Mouse (Mus musculus) lung, embryonic 16.5 days (tissue): ENCODE measurements around the gene Epn3. TPM values are rescaled to one million over a fixed set of nuclear protein-coding genes. Genes with fewer than 3 reads are reported as not detected.
A peak's percentile ranks its signal among the peaks of the same experiment; 100 is the strongest.

Experiments
- ATAC-seq: fragments of 200-750 bp; cut with Nextera tagmentation; 2 replicates; pipeline ENCODE4 v1.8.0; 2017; ENCODE audit warnings: low read depth, mild to moderate bottlenecking, moderate library complexity
- H3K27ac ChIP-seq: fragments of 300-500 bp; sonication (generic); 2 replicates; pipeline ENCODE4 v1.5.1; 2014; ENCODE audit warnings: mild to moderate bottlenecking, control low read depth, low read length
- H3K27me3 ChIP-seq: fragments of 300-500 bp; sonication (generic); 2 replicates; pipeline ENCODE4 v1.6.1; 2014; ENCODE audit warnings: low read depth, low read length, mixed read lengths; ENCODE audit not compliant: control insufficient read depth, insufficient read depth
- H3K36me3 ChIP-seq: fragments of 300-500 bp; sonication (generic); 2 replicates; pipeline ENCODE4 v1.6.1; 2014; ENCODE audit warnings: low read length; ENCODE audit not compliant: control insufficient read depth, insufficient read depth
- H3K4me1 ChIP-seq: fragments of 300-500 bp; sonication (generic); replicated peaks from 2 replicates; pipeline ENCODE4 v1.6.1; 2014; ENCODE audit warnings: low read length, mixed read lengths; ENCODE audit not compliant: control insufficient read depth, insufficient read depth
- H3K4me2 ChIP-seq: fragments of 300-500 bp; sonication (generic); 2 replicates; pipeline ENCODE4 v1.6.1; 2014; ENCODE audit warnings: low read depth, low read length, control low read depth
- H3K4me3 ChIP-seq: fragments of 300-500 bp; sonication (generic); 2 replicates; pipeline ENCODE4 v1.5.1; 2014; ENCODE audit warnings: mild to moderate bottlenecking, low read length, control low read depth
- H3K9ac ChIP-seq: fragments of 300-500 bp; sonication (generic); 2 replicates; pipeline ENCODE4 v1.6.1; 2014; ENCODE audit warnings: low read length, control low read depth
- H3K9me3 ChIP-seq: fragments of 300-500 bp; sonication (generic); 2 replicates; pipeline ENCODE4 v1.6.1; 2016; ENCODE audit warnings: low read length; ENCODE audit not compliant: control insufficient read depth
- WGBS: fragments of 180-500 bp; shearing (Covaris S2); extraction: QIAGEN DNeasy Blood & Tissue Kit; methylation state at CpG from one replicate; pipeline ENCODE4 v1.1.7; 2014; 5-methylcytosine and 5-hydroxymethylcytosine counted together
- polyA plus RNA-seq: library from polyadenylated mRNA; unstranded; fragments of >200 nt; fragmentation: Nextera tagmentation; extraction: Ambion mirVana; gene quantifications from 2 replicates; pipeline ENCODE4 v1.2.1, GENCODE M21; 2015

Gene Epn3
- polyA plus RNA-seq, 1 experiment from 2014 or later = 18.5 TPM

GRCm38 (mm10) chr11:94449886-94450285 lies 49.9 kb downstream of the Epn3 start:
- Histone ChIP-seq H3K4me3 (no peak overlapping the region), H3K4me1 (peaks cover 22% of the 10 kb centered on the region), H3K9ac (no peak overlapping the region), H3K4me2 (no peak overlapping the region), H3K9me3 (no peaks in the 10 kb centered on the region), H3K36me3 (no peaks in the 10 kb centered on the region), H3K27me3 (no peaks in the 10 kb centered on the region), H3K27ac (0 out of 2 replicates have a peak overlapping the region, but pooled peaks have one; percentile 12)
- WGBS = 50% methylated on average over 5 of the region's 5 CpGs
- ATAC-seq = peak; percentile 59

GRCm38 (mm10) chr11:94449239-94449638 lies 50.5 kb downstream of the Epn3 start:
- H3K4me2 ChIP-seq = no peak overlapping the region
- no peak overlapping the region for H3K9ac ChIP-seq
- no peak overlapping the region for H3K4me3 ChIP-seq
- H3K36me3 ChIP-seq = no peaks in the 10 kb centered on the region
- H3K27ac ChIP-seq = no peak overlapping the region
- H3K27me3 ChIP-seq = no peaks in the 10 kb centered on the region
- peaks cover 22% of the 10 kb centered on the region for H3K4me1 ChIP-seq
- no peaks in the 10 kb centered on the region for H3K9me3 ChIP-seq
- 53% methylated on average over 8 of the region's 8 CpGs for WGBS
- ATAC-seq = no peak

- ATAC-seq = no peak
- peaks cover 22% of the 10 kb centered on the region for H3K4me1 ChIP-seq
- 42% methylated on average over 3 of the region's 3 CpGs for WGBS
- H3K4me3 ChIP-seq = no peak overlapping the region
- no peaks in the 10 kb centered on the region for H3K36me3 ChIP-seq
- H3K9ac ChIP-seq = no peak overlapping the region
- no peak overlapping the region for H3K4me2 ChIP-seq
- no peaks in the 10 kb centered on the region for H3K9me3 ChIP-seq
- H3K27ac ChIP-seq = no peak overlapping the region
- H3K27me3 ChIP-seq = no peaks in the 10 kb centered on the region
These were observed 52.8 kb downstream of the Epn3 start for GRCm38 (mm10) chr11:94447017-94447416.

GRCm38 (mm10) chr11:94445300-94445699 lies 54.5 kb downstream of the Epn3 start:
- H3K9me3 ChIP-seq = no peaks in the 10 kb centered on the region
- H3K36me3 ChIP-seq = no peaks in the 10 kb centered on the region
- no peaks in the 10 kb centered on the region for H3K27me3 ChIP-seq
- no peak overlapping the region for H3K4me3 ChIP-seq
- H3K4me2 ChIP-seq = no peak overlapping the region
- ATAC-seq = no peak
- WGBS = 34% methylated on average over 4 of the region's 4 CpGs
- peaks cover 8% of the 10 kb centered on the region for H3K4me1 ChIP-seq
- no peak overlapping the region for H3K27ac ChIP-seq
- no peak overlapping the region for H3K9ac ChIP-seq

- 63% methylated on average over 5 of the region's 5 CpGs for WGBS
- H3K4me2 ChIP-seq = no peak overlapping the region
- H3K4me1 ChIP-seq = peaks cover 4% of the 10 kb centered on the region
- H3K9me3 ChIP-seq = no peaks in the 10 kb centered on the region
- no peak overlapping the region for H3K4me3 ChIP-seq
- no peaks in the 10 kb centered on the region for H3K27me3 ChIP-seq
- no peak overlapping the region for H3K27ac ChIP-seq
- H3K9ac ChIP-seq = no peak overlapping the region
- H3K36me3 ChIP-seq = no peaks in the 10 kb centered on the region
- no peak for ATAC-seq
These were observed 54.9 kb downstream of the Epn3 start for GRCm38 (mm10) chr11:94444829-94445228.

- H3K36me3 ChIP-seq = no peaks in the 10 kb centered on the region
- WGBS = 67% methylated on average over 9 of the region's 9 CpGs
- no peaks in the 10 kb centered on the region for H3K4me1 ChIP-seq
- no peak overlapping the region for H3K9ac ChIP-seq
- no peak overlapping the region for H3K27ac ChIP-seq
- ATAC-seq = no peak
- no peak overlapping the region for H3K4me3 ChIP-seq
- no peak overlapping the region for H3K4me2 ChIP-seq
- no peaks in the 10 kb centered on the region for H3K27me3 ChIP-seq
- no peaks in the 10 kb centered on the region for H3K9me3 ChIP-seq
These were observed 58.0 kb downstream of the Epn3 start for GRCm38 (mm10) chr11:94441752-94442151.

- Histone ChIP-seq H3K9me3 (no peaks in the 10 kb centered on the region), H3K4me1 (no peaks in the 10 kb centered on the region), H3K36me3 (no peaks in the 10 kb centered on the region), H3K4me3 (no peak overlapping the region), H3K9ac (no peak overlapping the region), H3K4me2 (no peak overlapping the region), H3K27me3 (no peaks in the 10 kb centered on the region), H3K27ac (no peak overlapping the region)
- ATAC-seq = 0 out of 2 replicates have a peak, but pooled peaks have one; percentile 10
- WGBS = 31% methylated on average over 7 of the region's 7 CpGs
These were observed 58.7 kb downstream of the Epn3 start for GRCm38 (mm10) chr11:94441122-94441521.

GRCm38 (mm10) chr11:94440421-94440820 lies 59.4 kb downstream of the Epn3 start:
- Histone ChIP-seq H3K27ac (no peak overlapping the region), H3K4me3 (no peak overlapping the region), H3K27me3 (no peaks in the 10 kb centered on the region), H3K9ac (no peak overlapping the region), H3K4me2 (no peak overlapping the region), H3K36me3 (no peaks in the 10 kb centered on the region), H3K9me3 (no peaks in the 10 kb centered on the region), H3K4me1 (no peaks in the 10 kb centered on the region)
- WGBS = 88% methylated on average over 6 of the region's 6 CpGs
- ATAC-seq = no peak
